Mouse (Mus musculus): ENCODE data around the gene Prss36.
"Not testable (repeated sequence)": the region's sequence is repeated elsewhere in the genome, so short reads cannot be mapped to it uniquely, and the experiment has no call there.

The Prss36 gene

GRCm38 (mm10) chr7:127946470-127947023 lies at the start of gene Prss36:
TSS of gene Prss36 (minus strand) at chr7:127946725.
- in situ Hi-C loops (cut with MseI, MboI) = no loop called here

GRCm38 (mm10) chr7:127993341-127993977 lies 46.9 kb upstream of the Prss36 start, which contains the start of gene Pycard:
TSS of gene Pycard (minus strand) at chr7:127993867.
- in situ Hi-C loops (cut with MseI, MboI) = no loop called here

GRCm38 (mm10) chr7:127992488-127993340 lies 46.2 kb upstream of the Prss36 start:
- in situ Hi-C loops (cut with MseI, MboI) = no loop called here

GRCm38 (mm10) chr7:127991643-127992487 lies 45.3 kb upstream of the Prss36 start:
- in situ Hi-C loops (cut with MseI, MboI) = no loop called here

- in situ Hi-C loops (cut with MseI, MboI) = no loop called here
These were observed 42.4 kb upstream of the Prss36 start for GRCm38 (mm10) chr7:127988904-127989303.

GRCm38 (mm10) chr7:127980606-127981005 lies 34.1 kb upstream of the Prss36 start:
- in situ Hi-C loops (cut with MseI, MboI) = no loop called here

GRCm38 (mm10) chr7:127978856-127979255 lies 32.3 kb upstream of the Prss36 start:
- in situ Hi-C loops (cut with MseI, MboI) = no loop called here

- in situ Hi-C loops (cut with MseI, MboI) = no loop called here
These were observed 27.9 kb upstream of the Prss36 start for GRCm38 (mm10) chr7:127974413-127974930.

GRCm38 (mm10) chr7:127967922-127968828 lies 21.6 kb upstream of the Prss36 start:
- in situ Hi-C loops (cut with MseI, MboI) = no loop called here

- in situ Hi-C loops (cut with MseI, MboI) = no loop called here
These were observed 20.7 kb upstream of the Prss36 start, which contains the start of gene Fus for GRCm38 (mm10) chr7:127967004-127967921. TSS of gene Fus (plus strand) at chr7:127967457.

GRCm38 (mm10) chr7:127966371-127966918 lies 19.9 kb upstream of the Prss36 start:
- in situ Hi-C loops (cut with MseI, MboI) = no loop called here

GRCm38 (mm10) chr7:127959364-127959763 lies 12.8 kb upstream of the Prss36 start:
- in situ Hi-C loops (cut with MseI, MboI) = no loop called here

- in situ Hi-C loops (cut with MseI, MboI) = no loop called here
These were observed 6.5 kb upstream of the Prss36 start for GRCm38 (mm10) chr7:127952864-127953581.

GRCm38 (mm10) chr7:127944614-127945013 lies 1.9 kb downstream of the Prss36 start:
- in situ Hi-C loops (cut with MseI, MboI) = no loop called here

GRCm38 (mm10) chr7:127942097-127942496 lies 4.4 kb downstream of the Prss36 start:
- in situ Hi-C loops (cut with MseI, MboI) = not testable (repeated sequence)

- in situ Hi-C loops (cut with MseI, MboI) = no loop called here
These were observed 10.2 kb downstream of the Prss36 start for GRCm38 (mm10) chr7:127936216-127936884.

GRCm38 (mm10) chr7:127935748-127936159 lies 10.8 kb downstream of the Prss36 start:
- in situ Hi-C loops (cut with MseI, MboI) = no loop called here
